Mouse (Mus musculus) lung, postnatal 0 days (tissue): ENCODE data around the gene Aff3.

Experiments used
- CTCF ChIP-seq: IDR thresholded peaks from 2 replicates; pipeline ENCODE4 v1.5.1; 2016; ENCODE audit warnings: antibody characterized with exemption, mild to moderate bottlenecking
- EP300 ChIP-seq: IDR thresholded peaks from 2 replicates; pipeline ENCODE4 v1.6.1; 2016; ENCODE audit warnings: antibody characterized with exemption, mild to moderate bottlenecking, control low read depth

GRCm38 (mm10) chr1:38248027-38248426, 416.7 kb downstream of the Aff3 start:
- no peak for TF ChIP-seq EP300
- no peak for TF ChIP-seq CTCF
